Mouse (Mus musculus) liver, adult (tissue): ENCODE measurements at regions not wholly inside any gene's neighbourhood (a gene's known extent, or its start where the extent isn't known, plus 50 kb on each side); places are given as distances from the start of the nearest gene placed in this dataset.

ENCODE experiments used
- GATA4 ChIP-seq: IDR thresholded peaks from 2 replicates; pipeline ENCODE4 v1.6.1; 2014; ENCODE audit warnings: mild to moderate bottlenecking, low read length; ENCODE audit not compliant: insufficient replicate concordance

GRCm38 (mm10) chr2:144164102-144164501 is 106.4 kb upstream of the Mgme1 start:
- TF ChIP-seq GATA4: no peak

GRCm38 (mm10) chr2:144164986-144165821 is 105.3 kb upstream of the Mgme1 start:
- TF ChIP-seq GATA4: peak; percentile 5; the same call in 1 of the 2 replicates

- TF ChIP-seq GATA4: no peak
Measured at GRCm38 (mm10) chr2:144166102-144166750, 104.2 kb upstream of the Mgme1 start.

- no peak for TF ChIP-seq GATA4
Measured at GRCm38 (mm10) chr2:144169576-144170178, 100.8 kb upstream of the Mgme1 start.

GRCm38 (mm10) chr2:144172100-144172770 is 98.2 kb upstream of the Mgme1 start:
- TF ChIP-seq GATA4: peak; percentile 48; the same call in 1 of the 2 replicates

GRCm38 (mm10) chr2:144173358-144174106 is 96.9 kb upstream of the Mgme1 start:
- TF ChIP-seq GATA4: peak; percentile 63; the same call in 1 of the 2 replicates

- no peak for TF ChIP-seq GATA4
Measured at GRCm38 (mm10) chr2:144174366-144175035, 96.0 kb upstream of the Mgme1 start.

- peak; percentile 31; the same call in 1 of the 2 replicates for TF ChIP-seq GATA4
Measured at GRCm38 (mm10) chr2:144176508-144177170, 93.8 kb upstream of the Mgme1 start.

- TF ChIP-seq GATA4: no peak
Measured at GRCm38 (mm10) chr2:144177268-144177667, 93.2 kb upstream of the Mgme1 start.

- TF ChIP-seq GATA4: no peak
Measured at GRCm38 (mm10) chr2:144177920-144178319, 92.5 kb upstream of the Mgme1 start.

- no peak for TF ChIP-seq GATA4
Measured at GRCm38 (mm10) chr2:144182108-144182507, 88.4 kb upstream of the Mgme1 start.

GRCm38 (mm10) chr2:144182542-144182941 is 87.9 kb upstream of the Mgme1 start:
- no peak for TF ChIP-seq GATA4

- TF ChIP-seq GATA4: no peak
Measured at GRCm38 (mm10) chr2:144183371-144183944, 87.0 kb upstream of the Mgme1 start.
